Mouse (Mus musculus): Measurements from ENCODE around the gene L3mbtl2.

- TF ChIP-seq CTCF (IDR thresholded peaks at IDR 0.05; ENCODE audit: insufficient read depth, low read length) = no peak
- no peak for TF ChIP-seq POLR2A (IDR thresholded peaks at IDR 0.05; ENCODE audit: borderline replicate concordance, extremely low read depth, low read depth, low read length)
Observed at GRCm38 (mm10) chr15:81698532-81698931, 34.8 kb downstream of the L3mbtl2 start.
